Mouse (Mus musculus) adrenal gland, postnatal 10 days (tissue): ENCODE data around the gene Fam71e1. TPM values are rescaled to one million over a fixed set of nuclear protein-coding genes. Genes with fewer than 3 reads are reported as not detected.

Experiments
- DNase-seq: peaks from one replicate; pipeline ENCODE4 v3.0.0; 2021; ENCODE audit warnings: mixed read lengths
- total RNA-seq, 2 experiments: library from RNA; stranded (reverse); gene quantifications; 2 replicates each; pipeline ENCODE4 v1.2.3; 2021

The Fam71e1 gene
- total RNA-seq, 2 experiments from 2014 or later: 12.4 to 16.0 TPM

- DNase-seq: no peak
Measured at GRCm38 (mm10) chr7:44497361-44498055, 1.1 kb downstream of the Fam71e1 start.

GRCm38 (mm10) chr7:44498922-44499321 lies 2.5 kb downstream of the Fam71e1 start:
- no peak for DNase-seq

- no peak for DNase-seq
Measured at GRCm38 (mm10) chr7:44500046-44500445, 3.7 kb downstream of the Fam71e1 start.

- peak; percentile 80 for DNase-seq
Measured at GRCm38 (mm10) chr7:44501563-44502115, 5.3 kb downstream of the Fam71e1 start.

- DNase-seq: no peak
Measured at GRCm38 (mm10) chr7:44507491-44507890, 11.1 kb downstream of the Fam71e1 start.

GRCm38 (mm10) chr7:44519240-44519913 lies 23.0 kb downstream of the Fam71e1 start:
- no peak for DNase-seq

GRCm38 (mm10) chr7:44520990-44521389 lies 24.6 kb downstream of the Fam71e1 start:
- DNase-seq: no peak

GRCm38 (mm10) chr7:44521710-44522109 lies 25.3 kb downstream of the Fam71e1 start:
- DNase-seq: peak; percentile 77

- DNase-seq: no peak
Measured at GRCm38 (mm10) chr7:44523056-44523455, 26.7 kb downstream of the Fam71e1 start.

- DNase-seq: no peak
Measured at GRCm38 (mm10) chr7:44524502-44524901, 28.1 kb downstream of the Fam71e1 start, which contains the start of gene Mybpc2. Gene Mybpc2, minus strand, starts transcription at chr7:44524656.

GRCm38 (mm10) chr7:44525126-44525832 lies 28.9 kb downstream of the Fam71e1 start:
- DNase-seq: peak; percentile 95

- DNase-seq: no peak
Measured at GRCm38 (mm10) chr7:44526414-44527154, 30.2 kb downstream of the Fam71e1 start.

- DNase-seq: peak; percentile 83
Measured at GRCm38 (mm10) chr7:44527483-44528398, 31.4 kb downstream of the Fam71e1 start.

- DNase-seq: no peak
Measured at GRCm38 (mm10) chr7:44529518-44529917, 33.1 kb downstream of the Fam71e1 start.

GRCm38 (mm10) chr7:44530507-44530906 lies 34.1 kb downstream of the Fam71e1 start:
- no peak for DNase-seq

GRCm38 (mm10) chr7:44531207-44531606 lies 34.8 kb downstream of the Fam71e1 start:
- no peak for DNase-seq

- no peak for DNase-seq
Measured at GRCm38 (mm10) chr7:44531946-44532732, 35.8 kb downstream of the Fam71e1 start, which contains the start of gene Spib. Gene Spib, minus strand, starts transcription at chr7:44532071.

GRCm38 (mm10) chr7:44532918-44533745 lies 36.8 kb downstream of the Fam71e1 start:
- DNase-seq: no peak

GRCm38 (mm10) chr7:44533746-44534045 lies 37.3 kb downstream of the Fam71e1 start:
- DNase-seq: no peak
